Mouse (Mus musculus): ENCODE results near the gene Cbln3. TPM values are rescaled to one million over a fixed set of nuclear protein-coding genes. Genes with fewer than 3 reads are reported as not detected.

Gene Cbln3
- total RNA-seq, 2 experiments from 2014 or later: not detected

DNA sequence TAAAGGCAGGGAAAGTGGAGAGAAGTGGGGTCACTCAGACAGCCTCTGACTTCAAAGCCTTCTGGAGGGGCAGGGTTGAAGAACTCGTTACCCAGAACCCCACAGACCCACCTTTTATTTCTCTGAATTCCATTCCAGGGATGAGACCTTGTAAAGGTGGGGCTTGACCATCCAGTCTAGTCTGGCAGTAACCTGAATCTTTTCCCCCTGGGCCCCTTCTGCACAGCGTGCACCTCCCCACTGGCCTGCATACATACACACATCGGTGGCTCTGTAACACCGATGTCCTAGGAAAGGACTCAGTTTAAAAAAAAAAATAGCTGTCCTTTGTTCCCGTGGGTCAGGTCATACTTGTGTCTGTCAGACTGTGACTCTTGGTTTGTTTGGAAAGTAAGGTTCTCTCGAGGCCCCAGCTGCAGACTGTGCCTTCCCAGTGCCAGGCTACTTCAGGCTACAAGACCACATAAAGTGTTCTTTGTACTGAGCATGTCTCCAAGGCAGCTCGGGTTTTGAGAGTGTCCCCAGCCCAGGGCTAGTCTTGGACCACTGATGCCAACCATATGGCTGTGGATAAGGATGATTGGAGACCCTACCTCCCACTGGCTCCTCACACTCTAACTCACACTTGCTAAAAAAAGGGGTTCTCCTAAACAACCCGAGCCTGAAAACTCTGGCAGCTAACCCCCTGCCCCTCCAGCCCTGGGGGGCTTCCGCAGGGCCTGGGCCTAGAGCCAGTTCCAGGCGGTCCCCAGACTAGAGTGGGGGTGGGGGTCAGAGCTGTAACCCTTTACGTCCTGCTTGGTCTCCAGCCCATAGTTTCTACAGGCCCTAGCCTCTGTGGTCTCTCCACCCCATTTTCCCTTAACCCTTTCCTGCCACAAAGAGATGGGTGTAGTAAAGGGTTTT is 31.3 kb downstream of the Cbln3 start:
- no peak for ATAC-seq (replicated peaks; ENCODE audit: poor library complexity)

DNA sequence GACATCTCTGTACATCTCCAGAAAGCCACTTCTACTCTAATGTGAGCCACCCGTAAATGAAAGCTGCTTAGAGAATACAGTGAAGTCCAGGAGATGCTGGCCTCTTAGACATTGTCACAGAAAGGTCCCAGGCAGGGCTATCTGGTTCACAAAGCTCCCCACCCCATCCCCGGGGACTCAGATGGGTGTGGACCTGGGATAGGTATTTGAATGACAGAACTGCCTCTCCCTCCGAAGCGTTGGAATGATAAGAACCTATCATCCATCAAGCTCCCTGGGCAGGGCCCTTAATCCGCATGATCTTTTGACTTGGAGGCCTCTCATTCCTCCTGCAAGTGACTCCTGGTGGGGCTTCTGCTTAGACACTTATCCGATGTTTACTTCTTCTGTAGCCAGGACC is 33.3 kb downstream of the Cbln3 start:
- ATAC-seq (replicated peaks; ENCODE audit: poor library complexity): no peak

DNA sequence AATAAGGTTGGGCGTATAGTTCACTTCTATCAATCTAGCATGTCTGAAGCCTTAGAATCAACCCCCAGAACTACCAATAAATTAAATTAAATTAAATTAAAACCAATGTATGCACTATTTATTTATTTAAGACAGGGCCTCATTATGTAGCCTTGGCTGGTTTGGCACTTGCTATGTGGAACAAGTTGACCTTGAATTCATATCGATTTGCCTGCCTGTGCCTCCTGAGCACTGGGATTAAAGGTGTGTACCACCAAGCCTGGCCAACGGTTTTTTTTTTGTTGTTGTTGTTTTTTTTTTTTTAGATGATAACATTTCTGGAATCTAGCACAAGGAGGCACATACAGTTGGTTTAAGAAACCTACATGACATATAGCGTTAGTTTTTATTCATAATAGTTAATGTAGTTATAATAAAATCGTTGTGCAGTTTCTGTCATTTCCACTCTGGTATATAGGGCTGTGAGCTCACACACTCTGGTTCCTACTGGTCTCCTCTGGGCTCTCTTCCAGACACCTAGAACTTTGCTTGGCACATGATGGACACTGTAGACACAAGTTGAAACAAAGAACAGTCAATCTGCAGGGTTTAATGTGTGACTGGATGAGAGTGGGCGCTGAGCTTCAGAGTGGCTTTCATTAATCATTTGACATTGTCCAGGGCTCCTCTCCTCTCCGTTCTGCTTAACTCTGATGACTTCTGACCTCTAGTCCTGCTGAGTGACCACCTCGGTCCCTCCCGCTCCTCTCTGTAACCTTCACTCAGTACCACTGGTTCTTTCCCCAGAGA is 38.5 kb downstream of the Cbln3 start:
- ATAC-seq (replicated peaks; ENCODE audit: poor library complexity): no peak

DNA sequence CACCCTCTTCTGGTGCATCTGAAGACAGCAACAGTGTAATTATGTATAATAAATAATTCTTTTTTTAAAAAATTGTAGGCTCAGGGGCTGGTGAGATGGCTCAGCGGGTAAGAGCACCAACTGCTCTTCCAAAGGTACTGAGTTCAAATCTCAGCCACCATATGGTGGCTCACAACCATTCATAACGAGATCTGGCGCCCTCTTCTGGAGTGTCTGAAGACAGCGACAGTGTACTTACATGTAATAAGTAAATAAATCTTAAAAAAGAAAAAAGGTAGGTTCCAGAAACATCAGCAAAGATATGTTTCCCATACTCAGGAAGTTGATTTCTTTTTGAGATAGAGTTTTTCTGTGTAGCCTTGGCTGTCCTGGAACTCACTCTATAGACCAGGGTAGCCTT is 41.4 kb downstream of the Cbln3 start:
- no peak for ATAC-seq (replicated peaks; ENCODE audit: poor library complexity)

DNA sequence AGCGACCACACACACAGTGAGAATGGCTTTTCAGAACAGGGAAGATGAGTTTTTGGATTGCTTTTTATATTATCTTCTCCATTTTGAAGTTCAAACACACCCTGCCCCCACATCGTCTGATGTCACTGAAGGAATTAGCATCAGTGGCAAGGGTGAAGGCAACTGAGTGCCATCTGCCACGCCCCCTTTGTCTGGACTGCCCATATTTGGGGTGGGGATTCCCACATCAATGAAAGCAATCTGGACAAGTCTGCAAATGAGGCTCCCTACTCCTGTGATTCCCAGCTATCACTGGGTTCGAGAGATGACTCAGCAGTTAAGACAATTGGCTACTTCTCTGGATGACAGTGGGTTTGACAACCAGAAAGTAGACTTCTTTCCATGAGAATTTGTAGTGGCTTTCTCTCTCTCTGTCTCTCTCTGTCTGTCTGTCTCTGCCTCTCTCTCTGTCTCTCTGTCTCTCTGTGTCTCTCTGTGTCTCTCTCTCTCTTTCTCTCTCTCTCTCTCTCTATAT is 43.3 kb downstream of the Cbln3 start:
- no peak for ATAC-seq (replicated peaks; ENCODE audit: poor library complexity)

DNA sequence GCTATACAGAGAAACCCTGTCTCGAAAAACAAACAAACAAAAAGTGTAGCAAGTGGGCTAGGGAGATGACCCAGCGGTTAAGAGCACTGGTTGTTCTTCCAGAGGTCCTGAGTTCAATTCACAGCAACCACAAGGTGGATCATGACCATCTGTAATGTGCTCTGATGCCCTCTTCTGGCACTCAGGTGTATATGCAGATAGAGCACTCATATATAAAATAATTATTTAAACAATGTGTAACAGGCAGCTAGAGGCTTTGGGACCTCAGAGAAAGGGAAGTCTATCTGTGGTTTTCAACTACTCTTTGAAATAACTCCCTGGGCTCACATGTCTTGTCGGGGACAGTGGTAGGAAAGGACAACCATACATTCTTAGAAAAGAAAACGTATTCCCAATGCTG is 45.5 kb downstream of the Cbln3 start:
- peak; percentile 65; the same call in 1 of the 2 replicates for ATAC-seq (replicated peaks; ENCODE audit: poor library complexity)

DNA sequence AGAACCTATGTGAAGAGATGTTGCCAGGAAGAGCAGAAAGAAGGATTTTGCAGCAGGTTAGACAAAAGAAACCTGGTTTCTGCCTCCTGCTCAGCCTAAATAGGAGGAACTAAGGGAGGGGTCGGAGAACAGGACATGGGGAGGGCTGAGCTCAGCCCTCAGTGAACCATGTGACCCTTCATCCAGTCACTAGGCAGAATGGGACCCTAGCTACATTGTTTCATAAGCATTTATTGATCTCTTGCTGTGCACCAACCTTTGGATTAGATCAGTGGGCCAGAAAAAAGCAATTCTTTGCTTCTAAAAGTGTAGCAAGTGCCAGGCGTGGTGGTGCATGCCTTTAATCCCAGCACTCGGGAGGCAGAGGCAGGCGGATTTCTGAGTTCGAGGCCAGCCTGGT is 45.9 kb downstream of the Cbln3 start:
- ATAC-seq (replicated peaks; ENCODE audit: poor library complexity): no peak

DNA sequence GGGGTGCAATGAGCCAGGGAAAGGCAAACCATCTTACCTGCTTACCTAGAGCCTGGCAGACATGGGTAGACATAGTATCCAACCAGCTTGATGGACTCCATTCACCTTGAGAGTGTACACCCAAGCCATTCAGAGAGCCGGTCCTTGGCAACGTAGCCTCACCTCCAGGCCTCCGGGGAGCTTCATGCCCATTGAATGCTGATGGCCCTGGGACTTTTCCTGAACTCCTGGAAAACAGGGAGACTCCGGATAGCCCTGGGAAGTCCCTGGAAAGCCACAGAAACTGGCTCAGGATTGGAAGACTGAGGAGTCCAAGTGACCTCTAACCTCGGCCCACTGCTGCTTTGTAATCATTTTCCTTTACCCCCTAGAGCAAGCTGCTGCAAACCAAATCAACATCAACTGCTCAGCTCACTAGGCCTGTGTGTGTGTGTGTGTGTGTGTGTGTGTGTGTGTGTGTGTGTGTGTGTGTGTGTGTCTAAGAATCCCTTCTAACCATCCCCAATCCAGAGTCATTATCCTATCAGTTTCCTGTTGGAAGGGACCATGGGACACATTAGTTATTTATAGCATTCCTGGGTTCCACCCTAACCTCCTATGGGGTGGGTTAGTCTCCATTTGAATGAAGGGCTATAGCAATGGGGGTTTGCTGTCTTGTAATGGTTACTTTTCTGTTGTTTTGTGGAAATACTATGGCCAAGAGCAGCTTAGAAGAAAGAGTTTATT is 49.2 kb downstream of the Cbln3 start:
- no peak for ATAC-seq (replicated peaks; ENCODE audit: poor library complexity)

DNA sequence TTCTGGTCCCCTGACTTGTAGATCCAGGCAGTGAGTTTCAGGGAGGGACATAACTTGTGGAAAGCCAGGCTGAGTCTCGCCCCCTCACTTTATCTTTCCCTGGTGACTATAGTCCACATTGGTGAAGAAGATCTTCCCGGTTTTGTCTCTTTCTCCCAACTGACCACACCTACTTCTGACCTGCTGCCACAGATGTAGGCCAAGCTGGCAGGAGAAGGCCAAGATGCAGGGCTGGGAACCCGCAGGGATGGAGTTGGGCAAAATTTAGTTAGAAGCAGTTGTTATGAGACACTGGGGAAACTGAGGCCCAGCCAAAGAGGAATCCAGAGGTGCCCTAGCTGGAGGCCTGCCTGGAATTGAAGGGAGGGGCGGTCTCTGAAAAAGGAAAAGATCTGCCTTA is 51.1 kb downstream of the Cbln3 start:
- ATAC-seq (replicated peaks; ENCODE audit: poor library complexity): no peak

DNA sequence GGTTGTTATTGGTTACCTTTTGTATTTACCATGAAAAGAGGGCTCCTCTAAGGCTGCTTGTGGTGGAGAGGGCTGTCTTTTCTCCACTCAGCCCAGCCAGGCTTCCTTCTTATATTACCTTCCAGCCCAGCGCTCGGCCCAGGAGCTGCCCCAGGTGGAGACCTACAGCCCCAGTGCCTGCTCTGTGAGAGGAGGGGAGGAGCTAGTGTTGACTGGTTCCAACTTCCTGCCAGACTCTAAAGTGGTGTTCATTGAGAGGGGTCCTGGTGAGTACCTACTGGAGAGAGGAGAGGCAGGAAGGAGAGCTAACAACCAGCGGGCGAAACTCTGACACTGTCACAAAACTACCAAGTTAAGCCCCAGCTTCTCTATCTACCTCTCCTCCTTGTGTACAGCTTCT is 53.9 kb downstream of the Cbln3 start:
- no peak for ATAC-seq (replicated peaks; ENCODE audit: poor library complexity)

DNA sequence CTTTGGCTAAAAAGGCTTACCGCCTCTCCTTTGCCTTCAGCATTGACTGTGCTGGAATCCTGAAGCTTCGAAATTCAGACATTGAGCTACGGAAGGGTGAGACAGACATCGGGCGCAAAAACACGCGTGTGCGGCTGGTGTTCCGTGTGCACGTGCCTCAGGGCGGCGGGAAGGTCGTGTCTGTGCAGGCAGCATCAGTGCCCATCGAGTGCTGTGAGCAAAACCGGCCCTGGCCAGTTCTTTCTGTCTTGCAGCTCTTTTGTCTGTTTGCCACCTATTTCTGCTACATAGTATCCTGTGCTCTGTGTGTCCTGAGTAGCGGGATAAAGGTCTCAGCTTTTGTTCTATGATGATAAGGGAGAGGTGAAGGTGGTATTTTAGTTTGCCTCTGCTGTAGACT is 54.3 kb downstream of the Cbln3 start:
- no peak for ATAC-seq (replicated peaks; ENCODE audit: poor library complexity)

Other genes with a start within 250 kb of the Cbln3 start
Only the 30 nearest of the 31 such genes appear.
- gene Gm49378, start 246.5 kb downstream of the Cbln3 start, total RNA-seq (2015): 6.7 and 8.5 TPM in 2 replicates
- gene Gm49378, start 246.5 kb downstream of the Cbln3 start, total RNA-seq (2017): 1.5 and 4.9 TPM in 2 replicates
- gene Tm9sf1, start 240.6 kb downstream of the Cbln3 start, total RNA-seq (2015): 35.8 and 39.1 TPM in 2 replicates
- 47.3 and 56.1 TPM in 2 replicates for gene Tm9sf1, start 240.6 kb downstream of the Cbln3 start, total RNA-seq (2017)
- 0.37 and 0.62 TPM in 2 replicates for gene Tssk4, start 234.2 kb downstream of the Cbln3 start, total RNA-seq (2015)
- gene Tssk4, start 234.2 kb downstream of the Cbln3 start, total RNA-seq (2017): 0.08 and 0.88 TPM in 2 replicates
- 19.3 and 21.4 TPM in 2 replicates for gene Mdp1, start 223.9 kb downstream of the Cbln3 start, total RNA-seq (2015)
- 21.7 and 22.4 TPM in 2 replicates for gene Mdp1, start 223.9 kb downstream of the Cbln3 start, total RNA-seq (2017)
- gene Gmpr2, start 212.5 kb downstream of the Cbln3 start, total RNA-seq (2015): 29.4 and 36.0 TPM in 2 replicates
- gene Gmpr2, start 212.5 kb downstream of the Cbln3 start, total RNA-seq (2017): 38.1 and 39.5 TPM in 2 replicates
- 491 and 506 TPM in 2 replicates for gene Nedd8, start 212.3 kb downstream of the Cbln3 start, total RNA-seq (2015)
- gene Nedd8, start 212.3 kb downstream of the Cbln3 start, total RNA-seq (2017): 258 and 288 TPM in 2 replicates
- 19.4 and 23.1 TPM in 2 replicates for gene Tinf2, start 202.6 kb downstream of the Cbln3 start, total RNA-seq (2015)
- gene Tinf2, start 202.6 kb downstream of the Cbln3 start, total RNA-seq (2017): 17.7 and 26.3 TPM in 2 replicates
- 0.35 and 0.61 TPM in 2 replicates for gene Tgm1, start 170.5 kb downstream of the Cbln3 start, total RNA-seq (2015)
- gene Tgm1, start 170.5 kb downstream of the Cbln3 start, total RNA-seq (2017): 0.20 and 1.1 TPM in 2 replicates
- 8.7 and 14.0 TPM in 2 replicates for gene Rabggta, start 162.1 kb downstream of the Cbln3 start, total RNA-seq (2015)
- gene Rabggta, start 162.1 kb downstream of the Cbln3 start, total RNA-seq (2017): 12.6 and 14.0 TPM in 2 replicates
- gene Dhrs1, start 138.7 kb downstream of the Cbln3 start, total RNA-seq (2015): 45.7 and 50.9 TPM in 2 replicates
- gene Dhrs1, start 138.7 kb downstream of the Cbln3 start, total RNA-seq (2017): 11.5 and 30.2 TPM in 2 replicates
- 25.6 and 26.5 TPM in 2 replicates for gene Nop9, start 138.7 kb downstream of the Cbln3 start, total RNA-seq (2015)
- gene Nop9, start 138.7 kb downstream of the Cbln3 start, total RNA-seq (2017): 27.8 and 32.2 TPM in 2 replicates
- 0.20 and 0.77 TPM in 2 replicates for gene Cideb, start 125.9 kb downstream of the Cbln3 start, total RNA-seq (2015)
- 0.51 TPM in 1 of 2 replicates, not detected in the other for gene Cideb, start 125.9 kb downstream of the Cbln3 start, total RNA-seq (2017)
- gene Ltb4r2, start 123.0 kb downstream of the Cbln3 start, total RNA-seq (2015): 0.39 and 0.44 TPM in 2 replicates
- 0.47 and 0.62 TPM in 2 replicates for gene Ltb4r2, start 123.0 kb downstream of the Cbln3 start, total RNA-seq (2017)
- gene Ltb4r1, start 118.4 kb downstream of the Cbln3 start, total RNA-seq (2015): 18.5 and 19.9 TPM in 2 replicates
- gene Ltb4r1, start 118.4 kb downstream of the Cbln3 start, total RNA-seq (2017): 31.4 and 42.4 TPM in 2 replicates
- gene Adcy4, start 100.3 kb downstream of the Cbln3 start, total RNA-seq (2015): 0.05 TPM in 1 of 2 replicates, not detected in the other
- not detected in 2 replicates for gene Adcy4, start 100.3 kb downstream of the Cbln3 start, total RNA-seq (2017)
- gene Ripk3, start 95.5 kb downstream of the Cbln3 start, total RNA-seq (2015): 116 and 152 TPM in 2 replicates
- gene Ripk3, start 95.5 kb downstream of the Cbln3 start, total RNA-seq (2017): 25.3 and 49.9 TPM in 2 replicates
- not detected in 2 replicates for gene Nfatc4, start 61.2 kb downstream of the Cbln3 start, total RNA-seq (2015)
- not detected in 2 replicates for gene Nfatc4, start 61.2 kb downstream of the Cbln3 start, total RNA-seq (2017)
- gene Nynrin, start 30.4 kb downstream of the Cbln3 start, total RNA-seq (2015): 2.8 and 3.9 TPM in 2 replicates
- 1.9 and 2.7 TPM in 2 replicates for gene Nynrin, start 30.4 kb downstream of the Cbln3 start, total RNA-seq (2017)
- 4.6 and 6.1 TPM in 2 replicates for gene Khnyn, start 555 bp upstream of the Cbln3 start, total RNA-seq (2015)
- gene Khnyn, start 555 bp upstream of the Cbln3 start, total RNA-seq (2017): 14.3 and 15.3 TPM in 2 replicates
- gene Sdr39u1, start 15.9 kb upstream of the Cbln3 start, total RNA-seq (2015): 11.7 and 18.2 TPM in 2 replicates
- gene Sdr39u1, start 15.9 kb upstream of the Cbln3 start, total RNA-seq (2017): 4.2 and 6.9 TPM in 2 replicates
- gene Cma1, start 60.3 kb upstream of the Cbln3 start, total RNA-seq (2015): not detected in 2 replicates
- not detected in 2 replicates for gene Cma1, start 60.3 kb upstream of the Cbln3 start, total RNA-seq (2017)
- gene Cma2, start 66.6 kb upstream of the Cbln3 start, total RNA-seq (2015): not detected in 2 replicates
- gene Cma2, start 66.6 kb upstream of the Cbln3 start, total RNA-seq (2017): not detected in 2 replicates
- not detected in 2 replicates for gene Mcpt1, start 133.6 kb upstream of the Cbln3 start, total RNA-seq (2015)
- not detected in 2 replicates for gene Mcpt1, start 133.6 kb upstream of the Cbln3 start, total RNA-seq (2017)
- gene Mcpt9, start 146.1 kb upstream of the Cbln3 start, total RNA-seq (2015): not detected in 2 replicates
- not detected in 2 replicates for gene Mcpt9, start 146.1 kb upstream of the Cbln3 start, total RNA-seq (2017)
- gene Mcpt2, start 157.6 kb upstream of the Cbln3 start, total RNA-seq (2015): not detected in 2 replicates
- not detected in 2 replicates for gene Mcpt2, start 157.6 kb upstream of the Cbln3 start, total RNA-seq (2017)
- not detected in 2 replicates for gene Mcpt4, start 177.9 kb upstream of the Cbln3 start, total RNA-seq (2015)
- gene Mcpt4, start 177.9 kb upstream of the Cbln3 start, total RNA-seq (2017): not detected in 2 replicates
- 83.3 and 112 TPM in 2 replicates for gene Mcpt8, start 200.9 kb upstream of the Cbln3 start, total RNA-seq (2015)
- gene Mcpt8, start 200.9 kb upstream of the Cbln3 start, total RNA-seq (2017): 23.6 and 30.6 TPM in 2 replicates
- gene Ctsg, start 218.2 kb upstream of the Cbln3 start, total RNA-seq (2015): 4,330 and 4,812 TPM in 2 replicates
- 4,060 and 4,327 TPM in 2 replicates for gene Ctsg, start 218.2 kb upstream of the Cbln3 start, total RNA-seq (2017)
- gene Gzme, start 236.2 kb upstream of the Cbln3 start, total RNA-seq (2015): not detected in 2 replicates
- gene Gzme, start 236.2 kb upstream of the Cbln3 start, total RNA-seq (2017): not detected in 2 replicates
- gene Gzmd, start 248.2 kb upstream of the Cbln3 start, total RNA-seq (2015): 0.37 TPM in 1 of 2 replicates, not detected in the other
- gene Gzmd, start 248.2 kb upstream of the Cbln3 start, total RNA-seq (2017): not detected in 2 replicates